Mouse (Mus musculus) lung, embryonic 14.5 days (tissue): Measurements from ENCODE around the gene Sec22a. TPM values are rescaled to one million over a fixed set of nuclear protein-coding genes. Genes with fewer than 3 reads are reported as not detected.
A peak's percentile ranks its signal among the peaks of the same experiment; 100 is the strongest.

Experiments
- ATAC-seq: fragments of 200-750 bp; cut with Nextera tagmentation; 2 replicates; pipeline ENCODE4 v1.8.0; 2017; ENCODE audit warnings: mild to moderate bottlenecking, moderate TSS enrichment, moderate library complexity; ENCODE audit not compliant: insufficient read depth
- DNase-seq: peaks from one replicate; pipeline ENCODE4 v3.0.0-alpha.2; 2015
- H3K27ac ChIP-seq: fragments of 300-500 bp; sonication (generic); 2 replicates; pipeline ENCODE4 v1.5.1; 2014; ENCODE audit warnings: low read depth, mild to moderate bottlenecking, moderate library complexity
- H3K27me3 ChIP-seq: fragments of 300-500 bp; sonication (generic); 2 replicates; pipeline ENCODE4 v1.6.1; 2014; ENCODE audit warnings: low read length, control low read depth; ENCODE audit not compliant: insufficient read depth
- H3K36me3 ChIP-seq: fragments of 300-500 bp; sonication (generic); 2 replicates; pipeline ENCODE4 v1.6.1; 2014; ENCODE audit warnings: control low read depth; ENCODE audit not compliant: insufficient read depth
- H3K4me1 ChIP-seq: fragments of 300-500 bp; sonication (generic); 2 replicates; pipeline ENCODE4 v1.6.1; 2014; ENCODE audit warnings: antibody characterized with exemption, control low read depth; ENCODE audit not compliant: insufficient read depth
- H3K4me2 ChIP-seq: fragments of 300-500 bp; sonication (generic); 2 replicates; pipeline ENCODE4 v1.6.1; 2014; ENCODE audit warnings: mild to moderate bottlenecking
- H3K4me3 ChIP-seq: fragments of 300-500 bp; sonication (generic); 2 replicates; pipeline ENCODE4 v1.5.1; 2014; ENCODE audit warnings: low read depth, low read length
- H3K9ac ChIP-seq: fragments of 300-500 bp; sonication (generic); 2 replicates; pipeline ENCODE4 v1.6.1; 2014
- H3K9me3 ChIP-seq: fragments of 300-500 bp; sonication (generic); 2 replicates; pipeline ENCODE4 v1.6.1; 2016; ENCODE audit warnings: low read depth, low read length, control low read depth
- CTCF ChIP-seq: IDR thresholded peaks from 2 replicates; pipeline ENCODE4 v1.5.1; 2016; ENCODE audit warnings: antibody characterized with exemption, low read depth
- WGBS: fragments of 180-500 bp; shearing (Covaris S2); extraction: QIAGEN DNeasy Blood & Tissue Kit; methylation state at CpG from one replicate; pipeline ENCODE4 v1.1.7; 2014; 5-methylcytosine and 5-hydroxymethylcytosine counted together
- polyA plus RNA-seq: library from polyadenylated mRNA; unstranded; fragments of >200 nt; fragmentation: Nextera tagmentation; extraction: Ambion mirVana; gene quantifications from 2 replicates; pipeline ENCODE4 v1.2.1, GENCODE M21; 2014

The Sec22a gene
- polyA plus RNA-seq, 1 experiment from 2014 or later, result 52.1 TPM

DNA sequence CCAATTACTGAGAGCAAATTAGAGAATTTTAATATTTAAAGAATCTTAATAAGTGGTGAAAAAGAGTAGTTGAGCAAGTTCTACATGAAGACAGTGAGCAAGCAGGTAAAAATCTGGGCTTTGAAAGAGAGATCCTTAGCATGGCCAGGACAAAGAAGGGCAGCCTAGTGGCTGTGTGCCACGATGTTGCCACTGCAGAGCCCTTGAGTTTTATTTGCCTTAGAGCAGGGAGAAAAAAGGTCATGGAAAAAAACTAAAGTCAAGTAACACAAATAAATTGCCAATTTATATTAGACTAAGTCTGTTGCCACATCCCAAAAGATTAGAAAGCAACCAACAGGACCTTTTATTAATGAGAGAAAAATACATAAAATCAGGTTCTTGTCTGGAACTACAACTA lies 6.3 kb downstream of the Sec22a start:
- no peaks in the 10 kb centered on the region; the same call in 1 of the 2 replicates for H3K4me1 ChIP-seq
- 71% methylated on average over 1 of the region's 1 CpGs for WGBS
- no peak overlapping the region for H3K4me3 ChIP-seq
- H3K9me3 ChIP-seq, result no peaks in the 10 kb centered on the region
- H3K36me3 ChIP-seq, result 0 out of 2 replicates have a peak, but pooled peaks cover 6% of the 10 kb centered on the region
- H3K27me3 ChIP-seq, result no peaks in the 10 kb centered on the region
- H3K9ac ChIP-seq, result no peak overlapping the region
- no peak overlapping the region for H3K4me2 ChIP-seq
- no peak overlapping the region for H3K27ac ChIP-seq
- no peak for ATAC-seq
- no peak for DNase-seq
- no peak for TF ChIP-seq CTCF

DNA sequence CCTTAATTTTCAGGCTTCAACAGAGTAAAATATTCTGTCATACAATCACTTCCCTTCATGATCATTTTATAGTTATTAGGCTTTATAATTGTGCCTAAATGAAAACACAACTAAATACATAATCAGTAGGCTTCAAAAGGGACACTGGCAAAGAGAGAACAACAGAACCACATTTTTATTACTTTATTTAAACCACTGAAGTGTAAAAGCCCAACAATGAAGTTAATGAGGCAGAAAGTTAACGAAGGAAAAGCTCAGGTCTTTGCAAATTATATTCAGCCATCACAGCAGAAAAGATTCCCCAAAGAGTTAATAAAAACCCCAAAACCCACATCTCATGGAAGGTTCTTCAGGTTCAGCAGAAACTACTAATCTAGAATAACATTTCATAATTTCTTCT lies 33.3 kb downstream of the Sec22a start:
- DNase-seq (no peak), ATAC-seq (no peak)
- peaks cover 8% of the 10 kb centered on the region for H3K36me3 ChIP-seq

DNA sequence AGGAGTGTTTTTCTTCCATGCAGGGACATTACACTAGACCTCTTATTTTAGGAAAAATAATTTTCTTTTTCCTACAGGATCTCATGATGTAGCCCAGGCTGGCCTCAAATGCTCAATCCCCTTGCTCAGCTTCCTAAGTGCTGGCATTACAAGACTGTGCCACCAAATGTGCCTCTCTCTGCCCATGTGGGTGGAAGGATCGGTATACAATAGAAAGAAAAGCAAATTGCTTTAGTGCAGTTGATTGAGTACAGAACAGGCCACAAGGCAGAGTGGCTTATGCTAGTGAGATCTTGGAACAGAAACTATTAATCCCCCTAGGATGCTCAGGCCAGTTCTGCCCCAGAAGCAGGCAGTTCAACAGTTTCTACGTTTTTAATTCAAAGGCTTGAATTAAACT lies 43.9 kb downstream of the Sec22a start:
- Histone ChIP-seq H3K27me3 (no peaks in the 10 kb centered on the region), H3K36me3 (no peaks in the 10 kb centered on the region), H3K4me2 (no peak overlapping the region), H3K9me3 (no peaks in the 10 kb centered on the region), H3K4me3 (no peak overlapping the region), H3K27ac (no peak overlapping the region), H3K9ac (no peak overlapping the region), H3K4me1 (no peaks in the 10 kb centered on the region)
- WGBS, result 83% methylated on average over 2 of the region's 2 CpGs
- DNase-seq (no peak), ATAC-seq (no peak)
- no peak for TF ChIP-seq CTCF

More for the DNA sequence above, 33.3 kb downstream of the Sec22a start:
- no peak overlapping the region for H3K4me3 ChIP-seq
- no peak overlapping the region for H3K9ac ChIP-seq
- no peaks in the 10 kb centered on the region for H3K27me3 ChIP-seq
- no peak overlapping the region for H3K27ac ChIP-seq
- no peak for TF ChIP-seq CTCF
- no peaks in the 10 kb centered on the region for H3K9me3 ChIP-seq
- H3K4me2 ChIP-seq, result no peak overlapping the region
- WGBS, result 91% methylated on average over 1 of the region's 1 CpGs
- no peaks in the 10 kb centered on the region for H3K4me1 ChIP-seq

DNA sequence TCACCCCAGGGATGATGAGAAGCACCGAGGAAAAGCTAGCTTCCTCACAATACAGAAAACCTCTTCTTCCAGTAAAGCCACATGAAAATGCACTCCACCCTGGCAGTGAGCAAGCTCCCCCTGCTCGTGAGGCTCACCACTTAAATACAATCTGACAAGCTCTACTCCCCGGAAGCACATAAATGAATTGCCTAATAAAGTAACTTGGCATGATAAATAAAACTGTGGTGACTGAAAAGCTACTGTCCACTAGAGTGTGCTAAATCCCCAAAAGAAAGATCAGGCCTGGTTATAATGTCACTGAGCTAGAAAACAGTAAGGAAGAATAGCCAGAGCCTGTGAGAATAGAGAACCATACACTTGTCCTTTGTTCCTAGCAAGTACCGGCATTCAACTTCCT lies 44.4 kb downstream of the Sec22a start:
- ATAC-seq (peak; percentile 47; the same call in 1 of the 2 replicates), DNase-seq (peak; percentile 81)
- Histone ChIP-seq H3K27me3 (no peaks in the 10 kb centered on the region), H3K4me1 (no peaks in the 10 kb centered on the region), H3K9ac (no peak overlapping the region), H3K4me2 (no peak overlapping the region), H3K27ac (no peak overlapping the region), H3K4me3 (no peak overlapping the region), H3K9me3 (no peaks in the 10 kb centered on the region), H3K36me3 (no peaks in the 10 kb centered on the region)
- whole genome bisulfite sequencing, result 32% methylated on average over 4 of the region's 4 CpGs
- TF ChIP-seq CTCF, result peak; percentile 76

DNA sequence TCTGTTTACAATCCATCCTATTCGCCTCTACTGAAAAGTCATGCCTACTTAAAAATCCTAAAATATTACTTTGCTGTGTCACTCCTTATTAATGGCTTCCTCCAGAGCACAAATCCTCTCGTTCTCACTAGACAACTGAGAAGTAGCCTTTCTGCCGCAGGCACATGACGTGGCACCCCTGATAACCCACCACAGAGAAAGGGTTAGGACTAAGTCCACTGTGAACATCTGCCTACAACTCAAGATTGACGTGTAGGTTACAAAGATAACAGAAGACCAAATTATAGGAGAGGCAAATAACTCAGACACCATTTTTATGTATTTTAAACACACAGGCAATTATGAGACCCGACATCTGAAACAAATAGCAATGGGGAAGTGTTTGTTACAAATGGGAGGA lies 45.3 kb downstream of the Sec22a start:
- peaks cover 4% of the 10 kb centered on the region for H3K36me3 ChIP-seq
- H3K9me3 ChIP-seq, result no peaks in the 10 kb centered on the region
- 51% methylated on average over 6 of the region's 6 CpGs for WGBS
- H3K4me2 ChIP-seq, result no peak overlapping the region
- TF ChIP-seq CTCF, result no peak
- no peak overlapping the region for H3K9ac ChIP-seq
- H3K27me3 ChIP-seq, result no peaks in the 10 kb centered on the region
- DNase-seq (no peak), ATAC-seq (no peak)
- H3K4me1 ChIP-seq, result no peaks in the 10 kb centered on the region
- no peak overlapping the region for H3K4me3 ChIP-seq
- no peak overlapping the region for H3K27ac ChIP-seq

DNA sequence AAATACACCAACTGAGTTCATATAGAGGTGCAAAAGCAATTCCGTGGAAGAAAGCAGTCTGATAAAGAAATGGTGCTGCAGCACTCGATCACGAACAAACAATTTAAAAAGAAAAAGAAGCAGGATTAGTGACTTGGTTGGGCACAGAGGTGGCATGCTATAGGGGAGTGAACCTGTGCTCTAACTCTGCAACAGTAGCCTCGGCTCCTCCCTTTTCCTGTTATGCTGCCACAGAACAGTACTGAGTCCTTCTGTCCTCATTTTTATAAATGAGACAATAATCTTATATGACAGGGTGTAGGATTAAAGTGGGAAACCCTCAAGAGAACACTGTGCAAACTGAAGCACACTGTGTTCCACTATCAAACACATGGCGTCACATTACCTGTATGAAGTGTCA lies 46.3 kb downstream of the Sec22a start:
- no peak overlapping the region for H3K4me3 ChIP-seq
- WGBS, result 74% methylated on average over 5 of the region's 5 CpGs
- ATAC-seq, result no peak
- no peak overlapping the region for H3K4me2 ChIP-seq
- H3K4me1 ChIP-seq, result no peaks in the 10 kb centered on the region
- no peaks in the 10 kb centered on the region for H3K9me3 ChIP-seq
- no peaks in the 10 kb centered on the region for H3K27me3 ChIP-seq
- H3K9ac ChIP-seq, result no peak overlapping the region
- no peak for TF ChIP-seq CTCF
- no peak for DNase-seq
- peaks cover 7% of the 10 kb centered on the region for H3K36me3 ChIP-seq
- no peak overlapping the region for H3K27ac ChIP-seq

DNA sequence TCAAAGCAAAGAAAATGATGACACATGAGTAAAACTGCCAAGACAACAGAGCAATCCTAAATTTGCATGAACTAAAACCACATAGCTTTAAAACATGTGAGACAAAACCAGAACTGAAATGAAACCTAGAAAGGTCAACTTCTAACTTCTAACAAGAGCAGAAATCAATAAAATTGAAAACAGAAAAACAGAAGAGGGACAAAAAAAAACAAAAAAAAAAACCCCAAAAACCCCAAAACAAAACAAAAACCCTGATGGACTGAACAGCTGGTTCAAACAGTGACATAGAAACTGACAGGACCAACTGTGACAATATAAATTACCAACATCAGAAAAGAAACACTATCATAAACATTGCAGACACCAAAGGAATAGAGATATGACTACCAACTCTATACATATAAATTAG lies 46.9 kb downstream of the Sec22a start:
- Histone ChIP-seq H3K4me2 (no peak overlapping the region), H3K27ac (no peak overlapping the region), H3K9ac (no peak overlapping the region), H3K36me3 (peaks cover 7% of the 10 kb centered on the region), H3K27me3 (no peaks in the 10 kb centered on the region), H3K9me3 (no peaks in the 10 kb centered on the region), H3K4me3 (no peak overlapping the region), H3K4me1 (no peaks in the 10 kb centered on the region)
- no peak for TF ChIP-seq CTCF
- ATAC-seq (no peak), DNase-seq (no peak)

DNA sequence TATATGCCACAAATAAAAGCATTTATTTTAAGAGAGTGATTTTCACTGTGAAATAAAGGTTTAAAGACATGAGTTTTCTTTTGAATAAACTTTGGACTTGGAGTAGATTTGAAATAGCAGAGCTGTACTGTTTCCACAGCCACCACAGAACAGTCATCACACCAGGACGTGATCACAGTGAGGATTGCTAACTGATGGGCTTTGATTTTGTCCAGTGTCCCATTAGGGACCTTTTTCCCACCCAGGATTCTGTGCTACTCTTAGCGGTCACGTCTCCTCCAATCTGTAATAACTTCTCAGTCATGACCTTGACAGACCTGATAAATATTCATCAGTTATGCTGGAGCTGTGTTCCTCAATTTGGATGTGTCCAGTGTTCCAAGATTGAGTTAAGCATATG lies 48.2 kb downstream of the Sec22a start:
- H3K4me3 ChIP-seq, result no peak overlapping the region
- H3K9me3 ChIP-seq, result no peaks in the 10 kb centered on the region
- ATAC-seq (no peak), DNase-seq (no peak)
- H3K36me3 ChIP-seq, result peaks cover 7% of the 10 kb centered on the region
- H3K4me2 ChIP-seq, result no peak overlapping the region
- H3K9ac ChIP-seq, result no peak overlapping the region
- no peak for TF ChIP-seq CTCF
- peaks cover 3% of the 10 kb centered on the region; the same call in 1 of the 2 replicates for H3K4me1 ChIP-seq
- no peak overlapping the region for H3K27ac ChIP-seq
- H3K27me3 ChIP-seq, result no peaks in the 10 kb centered on the region
- WGBS, result 57% methylated on average over 3 of the region's 3 CpGs
